Mouse (Mus musculus) lung, embryonic 14.5 days (tissue): ENCODE measurements around the gene Rhbdl3. TPM values are rescaled to one million over a fixed set of nuclear protein-coding genes. Genes with fewer than 3 reads are reported as not detected.

Experiments
- ATAC-seq: fragments of 200-750 bp; cut with Nextera tagmentation; 2 replicates; pipeline ENCODE4 v1.8.0; 2017; ENCODE audit warnings: mild to moderate bottlenecking, moderate TSS enrichment, moderate library complexity; ENCODE audit not compliant: insufficient read depth
- DNase-seq: peaks from one replicate; pipeline ENCODE4 v3.0.0-alpha.2; 2015
- H3K27ac ChIP-seq: fragments of 300-500 bp; sonication (generic); 2 replicates; pipeline ENCODE4 v1.5.1; 2014; ENCODE audit warnings: low read depth, mild to moderate bottlenecking, moderate library complexity
- H3K27me3 ChIP-seq: fragments of 300-500 bp; sonication (generic); 2 replicates; pipeline ENCODE4 v1.6.1; 2014; ENCODE audit warnings: low read length, control low read depth; ENCODE audit not compliant: insufficient read depth
- H3K36me3 ChIP-seq: fragments of 300-500 bp; sonication (generic); 2 replicates; pipeline ENCODE4 v1.6.1; 2014; ENCODE audit warnings: control low read depth; ENCODE audit not compliant: insufficient read depth
- H3K4me1 ChIP-seq: fragments of 300-500 bp; sonication (generic); 2 replicates; pipeline ENCODE4 v1.6.1; 2014; ENCODE audit warnings: antibody characterized with exemption, control low read depth; ENCODE audit not compliant: insufficient read depth
- H3K4me2 ChIP-seq: fragments of 300-500 bp; sonication (generic); 2 replicates; pipeline ENCODE4 v1.6.1; 2014; ENCODE audit warnings: mild to moderate bottlenecking
- H3K4me3 ChIP-seq: fragments of 300-500 bp; sonication (generic); 2 replicates; pipeline ENCODE4 v1.5.1; 2014; ENCODE audit warnings: low read depth, low read length
- H3K9ac ChIP-seq: fragments of 300-500 bp; sonication (generic); 2 replicates; pipeline ENCODE4 v1.6.1; 2014
- H3K9me3 ChIP-seq: fragments of 300-500 bp; sonication (generic); 2 replicates; pipeline ENCODE4 v1.6.1; 2016; ENCODE audit warnings: low read depth, low read length, control low read depth
- CTCF ChIP-seq: IDR thresholded peaks from 2 replicates; pipeline ENCODE4 v1.5.1; 2016; ENCODE audit warnings: antibody characterized with exemption, low read depth
- WGBS: fragments of 180-500 bp; shearing (Covaris S2); extraction: QIAGEN DNeasy Blood & Tissue Kit; methylation state at CpG from one replicate; pipeline ENCODE4 v1.1.7; 2014; 5-methylcytosine and 5-hydroxymethylcytosine counted together
- polyA plus RNA-seq: library from polyadenylated mRNA; unstranded; fragments of >200 nt; fragmentation: Nextera tagmentation; extraction: Ambion mirVana; gene quantifications from 2 replicates; pipeline ENCODE4 v1.2.1, GENCODE M21; 2014

Gene Rhbdl3
- polyA plus RNA-seq: 1.5 and 1.7 TPM in 2 replicates

GRCm38 (mm10) chr11:80300551-80301315, at the start of gene Rhbdl3:
Gene Rhbdl3 (plus strand): TSS chr11:80300912.
- Histone ChIP-seq H3K4me3 (peak within 1 kb of the TSS; percentile 63), H3K27ac (peak within 1 kb of the TSS; percentile 24; the same call in 1 of the 2 replicates), H3K9me3 (no peaks in the 10 kb centered on the region), H3K27me3 (peaks cover 43% of the 10 kb centered on the region), H3K9ac (peak within 1 kb of the TSS; percentile 52), H3K36me3 (no peaks in the 10 kb centered on the region), H3K4me1 (peaks cover 15% of the 10 kb centered on the region), H3K4me2 (peak within 1 kb of the TSS; percentile 99)
- WGBS: under 1% methylated on average over 71 of the region's 81 CpGs
- no peak for TF ChIP-seq CTCF
- ATAC-seq (peak; percentile 69), DNase-seq (peak; percentile 61)

GRCm38 (mm10) chr11:80264137-80264536, 36.6 kb upstream of the Rhbdl3 start:
- TF ChIP-seq CTCF: no peak
- no peak for DNase-seq
- H3K36me3 ChIP-seq: peaks cover 52% of the 10 kb centered on the region

GRCm38 (mm10) chr11:80271096-80271495, 29.6 kb upstream of the Rhbdl3 start:
- no peaks in the 10 kb centered on the region for H3K4me1 ChIP-seq
- H3K4me3 ChIP-seq: no peak overlapping the region
- peaks cover 17% of the 10 kb centered on the region for H3K36me3 ChIP-seq
- 73% methylated on average over 5 of the region's 5 CpGs for WGBS
- H3K9ac ChIP-seq: no peak overlapping the region
- no peak for TF ChIP-seq CTCF
- H3K27me3 ChIP-seq: no peaks in the 10 kb centered on the region
- no peaks in the 10 kb centered on the region; the same call in 1 of the 2 replicates for H3K9me3 ChIP-seq
- H3K4me2 ChIP-seq: no peak overlapping the region
- no peak overlapping the region for H3K27ac ChIP-seq
- DNase-seq (no peak), ATAC-seq (no peak)

More at GRCm38 (mm10) chr11:80264137-80264536, 36.6 kb upstream of the Rhbdl3 start:
- Histone ChIP-seq H3K9me3 (no peaks in the 10 kb centered on the region), H3K27me3 (no peaks in the 10 kb centered on the region), H3K9ac (no peak overlapping the region), H3K4me1 (no peaks in the 10 kb centered on the region), H3K4me3 (no peak overlapping the region), H3K4me2 (no peak overlapping the region), H3K27ac (no peak overlapping the region)
- no peak for ATAC-seq
- WGBS: 87% methylated on average over 8 of the region's 8 CpGs

GRCm38 (mm10) chr11:80275011-80275410, 25.7 kb upstream of the Rhbdl3 start:
- ATAC-seq (no peak), DNase-seq (no peak)
- Histone ChIP-seq H3K4me3 (no peak overlapping the region), H3K27me3 (no peaks in the 10 kb centered on the region), H3K9me3 (no peaks in the 10 kb centered on the region; the same call in 1 of the 2 replicates), H3K27ac (no peak overlapping the region), H3K36me3 (no peaks in the 10 kb centered on the region), H3K4me1 (no peaks in the 10 kb centered on the region), H3K4me2 (no peak overlapping the region), H3K9ac (no peak overlapping the region)
- TF ChIP-seq CTCF: no peak
- 54% methylated on average over 3 of the region's 3 CpGs for WGBS

- no peaks in the 10 kb centered on the region for H3K4me1 ChIP-seq
- H3K27ac ChIP-seq: no peak overlapping the region
- H3K27me3 ChIP-seq: no peaks in the 10 kb centered on the region
- no peak for ATAC-seq
- no peak overlapping the region for H3K4me3 ChIP-seq
- no peak for DNase-seq
- WGBS: 58% methylated on average over 2 of the region's 2 CpGs
- no peaks in the 10 kb centered on the region for H3K36me3 ChIP-seq
- TF ChIP-seq CTCF: no peak
- no peak overlapping the region for H3K9ac ChIP-seq
- H3K9me3 ChIP-seq: no peaks in the 10 kb centered on the region; the same call in 1 of the 2 replicates
- no peak overlapping the region for H3K4me2 ChIP-seq
These were observed 22.7 kb upstream of the Rhbdl3 start for GRCm38 (mm10) chr11:80278054-80278453.

- no peak overlapping the region for H3K27ac ChIP-seq
- ATAC-seq (no peak), DNase-seq (peak; percentile 14)
- WGBS: 52% methylated on average over 3 of the region's 3 CpGs
- no peaks in the 10 kb centered on the region for H3K9me3 ChIP-seq
- no peak overlapping the region for H3K4me3 ChIP-seq
- no peak for TF ChIP-seq CTCF
- H3K4me1 ChIP-seq: no peaks in the 10 kb centered on the region
- no peaks in the 10 kb centered on the region for H3K27me3 ChIP-seq
- no peak overlapping the region for H3K4me2 ChIP-seq
- H3K36me3 ChIP-seq: no peaks in the 10 kb centered on the region
- H3K9ac ChIP-seq: no peak overlapping the region
These were observed 16.9 kb upstream of the Rhbdl3 start for GRCm38 (mm10) chr11:80283786-80284185.

- Histone ChIP-seq H3K9ac (no peak overlapping the region), H3K9me3 (no peaks in the 10 kb centered on the region), H3K4me2 (no peak overlapping the region), H3K4me3 (no peak overlapping the region), H3K27ac (no peak overlapping the region), H3K36me3 (no peaks in the 10 kb centered on the region), H3K27me3 (no peaks in the 10 kb centered on the region), H3K4me1 (no peaks in the 10 kb centered on the region)
- no peak for DNase-seq
- no peak for ATAC-seq
- 28% methylated on average over 6 of the region's 6 CpGs for WGBS
- TF ChIP-seq CTCF: no peak
These were observed 16.1 kb upstream of the Rhbdl3 start for GRCm38 (mm10) chr11:80284641-80285040.
